Mouse (Mus musculus) ES-E14 (cell line): ENCODE data around the gene Clic1.

Experiments used
- CHD2 ChIP-seq: IDR thresholded peaks from 2 replicates; pipeline ENCODE4 v1.6.1; 2014; ENCODE audit warnings: mild to moderate bottlenecking, low read depth, low read length, inconsistent platforms
- HCFC1 ChIP-seq: IDR thresholded peaks from 2 replicates; pipeline ENCODE4 v1.6.1; 2012; ENCODE audit warnings: low read length, inconsistent platforms, borderline replicate concordance; ENCODE audit not compliant: insufficient read depth
- MAFK ChIP-seq: IDR thresholded peaks from 2 replicates; pipeline ENCODE4 v1.6.1; 2014; ENCODE audit warnings: mild to moderate bottlenecking, low read depth, low read length, inconsistent platforms; ENCODE audit not compliant: insufficient read depth
- ZC3H11A ChIP-seq: IDR thresholded peaks from 2 replicates; pipeline ENCODE4 v1.6.1; 2012; ENCODE audit warnings: low read depth, mild to moderate bottlenecking, inconsistent platforms, low read length, borderline replicate concordance
- ZNF384 ChIP-seq: IDR thresholded peaks from 2 replicates; pipeline ENCODE4 v1.6.1; 2012; ENCODE audit warnings: low read depth, low read length, inconsistent platforms

DNA sequence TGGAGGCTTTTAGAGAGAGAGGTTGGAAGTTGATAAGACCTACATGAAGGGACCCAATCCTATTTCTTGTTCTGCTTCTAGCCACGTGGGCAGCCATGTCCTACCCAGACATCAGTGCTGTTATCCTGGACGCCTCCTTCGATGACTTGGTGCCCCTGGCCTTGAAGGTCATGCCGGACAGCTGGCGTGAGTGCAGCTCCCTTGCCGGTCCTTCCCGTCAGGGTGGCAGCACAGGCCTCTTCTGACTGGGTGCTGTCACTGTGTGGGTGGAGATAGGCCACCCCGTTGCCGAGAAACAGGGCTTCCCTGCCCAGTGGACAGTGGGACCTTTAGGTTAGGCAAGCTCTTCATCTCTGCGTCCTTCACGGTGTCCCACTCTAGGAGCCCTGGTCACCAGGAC, 51.4 kb downstream of the Clic1 start:
- TF ChIP-seq CHD2 (no peak), ZC3H11A (no peak), MAFK (no peak), HCFC1 (no peak), ZNF384 (no peak)
